Mouse (Mus musculus) heart, postnatal 0 days (tissue): ENCODE results near the gene Ece1.

Source experiments
- CTCF ChIP-seq: IDR thresholded peaks from 2 replicates; pipeline ENCODE4 v1.5.1; 2016; ENCODE audit warnings: antibody characterized with exemption, control low read depth, low read depth
- EP300 ChIP-seq: IDR thresholded peaks from 2 replicates; pipeline ENCODE4 v1.6.1; 2016; ENCODE audit warnings: antibody characterized with exemption, low read depth

DNA sequence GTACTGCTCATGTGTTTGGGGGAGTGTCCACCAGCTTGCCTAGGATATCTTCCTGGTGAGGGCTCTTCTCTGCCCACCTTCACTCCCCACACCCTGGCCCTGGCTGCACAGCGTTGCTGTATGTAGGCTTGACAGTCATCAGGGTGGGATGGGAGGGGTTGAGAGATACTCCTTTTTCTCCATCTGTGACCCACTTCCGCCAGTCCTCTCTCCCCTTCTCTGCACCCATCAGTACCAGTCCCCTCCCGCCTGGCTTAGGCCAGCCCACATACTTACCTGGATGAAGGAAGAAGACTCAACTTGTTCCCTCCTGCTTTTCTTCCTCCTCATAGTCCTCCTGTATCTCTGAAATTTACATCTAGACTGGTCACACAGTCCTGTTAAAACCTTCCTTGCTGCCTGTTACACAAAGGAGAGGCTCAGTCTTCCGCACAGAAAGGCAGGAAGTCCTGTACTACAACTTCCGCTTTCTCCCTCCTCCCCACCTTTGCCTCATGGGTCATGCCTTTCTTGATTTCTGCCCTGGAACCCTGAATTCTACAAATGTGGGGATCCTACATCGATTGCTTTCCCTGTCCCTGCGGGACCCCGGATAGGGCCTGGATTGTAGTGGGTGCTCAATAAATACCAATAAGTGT is 21.6 kb downstream of the Ece1 start:
- TF ChIP-seq CTCF (no peak), EP300 (no peak)
